Mouse (Mus musculus) forebrain, postnatal 0 days (tissue): ENCODE results near the gene Ptpn14. TPM values are rescaled to one million over a fixed set of nuclear protein-coding genes. Genes with fewer than 3 reads are reported as not detected.
A peak's percentile ranks its signal among the peaks of the same experiment; 100 is the strongest.

ENCODE experiments used
- ATAC-seq: fragments of 200-750 bp; cut with Nextera tagmentation; 2 replicates; pipeline ENCODE4 v1.8.0; 2017; ENCODE audit warnings: mild to moderate bottlenecking, moderate library complexity
- DNase-seq: peaks from one replicate; pipeline ENCODE4 v3.0.0-alpha.2; 2015
- H3K27ac ChIP-seq: fragments of 300-500 bp; sonication (generic); 2 replicates; pipeline ENCODE4 v1.5.1; 2014; ENCODE audit warnings: low read depth, mild to moderate bottlenecking, antibody characterized with exemption, low read length, moderate library complexity, mixed read lengths
- H3K27me3 ChIP-seq: fragments of 300-500 bp; sonication (generic); 2 replicates; pipeline ENCODE4 v1.6.1; 2014; ENCODE audit warnings: mild to moderate bottlenecking, low read length, mixed read lengths; ENCODE audit not compliant: insufficient read depth
- H3K36me3 ChIP-seq: fragments of 300-500 bp; sonication (generic); 2 replicates; pipeline ENCODE4 v1.6.1; 2014; ENCODE audit warnings: mild to moderate bottlenecking, moderate library complexity; ENCODE audit not compliant: insufficient read depth
- H3K4me1 ChIP-seq: fragments of 300-500 bp; sonication (generic); 2 replicates; pipeline ENCODE4 v1.6.1; 2014; ENCODE audit warnings: antibody characterized with exemption; ENCODE audit not compliant: insufficient read depth
- H3K4me2 ChIP-seq: fragments of 300-500 bp; sonication (generic); 2 replicates; pipeline ENCODE4 v1.6.1; 2014; ENCODE audit warnings: low read depth, mild to moderate bottlenecking, moderate library complexity
- H3K4me3 ChIP-seq: fragments of 300-500 bp; sonication (generic); 2 replicates; pipeline ENCODE4 v1.5.1; 2014; ENCODE audit warnings: low read depth, low read length, mixed read lengths
- H3K9ac ChIP-seq: fragments of 300-500 bp; sonication (generic); 2 replicates; pipeline ENCODE4 v1.6.1; 2014; ENCODE audit warnings: mild to moderate bottlenecking
- H3K9me3 ChIP-seq: fragments of 300-500 bp; sonication (generic); 2 replicates; pipeline ENCODE4 v1.6.1; 2016; ENCODE audit warnings: low read length
- CTCF ChIP-seq: sonication (generic); IDR thresholded peaks from 2 replicates; pipeline ENCODE4 v1.5.1; 2016; ENCODE audit warnings: antibody characterized with exemption, control low read depth, low read depth
- WGBS: fragments of 180-500 bp; shearing (Covaris S2); extraction: QIAGEN DNeasy Blood & Tissue Kit; methylation state at CpG from one replicate; pipeline ENCODE4 v1.1.7; 2014; 5-methylcytosine and 5-hydroxymethylcytosine counted together
- polyA plus RNA-seq: library from polyadenylated mRNA; unstranded; fragments of >200 nt; fragmentation: Nextera tagmentation; extraction: Ambion mirVana; gene quantifications from 2 replicates; pipeline ENCODE4 v1.2.1, GENCODE M21; 2015
- total RNA-seq: library from RNA; depleted of rRNA; stranded (reverse); fragments of >200 nt; gene quantifications from 2 replicates; pipeline ENCODE4 v1.2.3, GENCODE M21; 2014

The Ptpn14 gene
- total and polyA plus RNA-seq, 2 experiments from 2014 or later = 0.98 to 3.9 TPM

GRCm38 (mm10) chr1:189750233-189750632, 22.2 kb downstream of the Ptpn14 start:
- 76% methylated on average over 5 of the region's 5 CpGs for WGBS

GRCm38 (mm10) chr1:189752245-189752644, 24.2 kb downstream of the Ptpn14 start:
- H3K27ac ChIP-seq = no peak overlapping the region
- no peak overlapping the region for H3K4me3 ChIP-seq
- H3K36me3 ChIP-seq = no peaks in the 10 kb centered on the region
- no peak for ATAC-seq
- no peaks in the 10 kb centered on the region for H3K9me3 ChIP-seq
- 80% methylated on average over 6 of the region's 6 CpGs for WGBS
- no peaks in the 10 kb centered on the region for H3K27me3 ChIP-seq
- no peak for DNase-seq
- H3K4me2 ChIP-seq = no peak overlapping the region
- no peaks in the 10 kb centered on the region for H3K4me1 ChIP-seq
- TF ChIP-seq CTCF = no peak
- no peak overlapping the region for H3K9ac ChIP-seq

More at GRCm38 (mm10) chr1:189750233-189750632, 22.2 kb downstream of the Ptpn14 start:
- H3K9me3 ChIP-seq = no peaks in the 10 kb centered on the region
- no peaks in the 10 kb centered on the region for H3K4me1 ChIP-seq
- TF ChIP-seq CTCF = no peak
- DNase-seq = no peak
- no peak overlapping the region for H3K27ac ChIP-seq
- ATAC-seq = no peak
- no peak overlapping the region for H3K9ac ChIP-seq
- H3K4me3 ChIP-seq = no peak overlapping the region
- no peaks in the 10 kb centered on the region for H3K36me3 ChIP-seq
- H3K27me3 ChIP-seq = no peaks in the 10 kb centered on the region
- H3K4me2 ChIP-seq = no peak overlapping the region

- Histone ChIP-seq H3K27ac (no peak overlapping the region), H3K36me3 (no peaks in the 10 kb centered on the region), H3K9ac (no peak overlapping the region), H3K27me3 (no peaks in the 10 kb centered on the region), H3K9me3 (no peaks in the 10 kb centered on the region), H3K4me1 (no peaks in the 10 kb centered on the region), H3K4me2 (no peak overlapping the region), H3K4me3 (no peak overlapping the region)
- TF ChIP-seq CTCF = no peak
- WGBS = 56% methylated on average over 8 of the region's 8 CpGs
- DNase-seq (no peak), ATAC-seq (no peak)
These were observed 27.0 kb downstream of the Ptpn14 start for GRCm38 (mm10) chr1:189755072-189755471.

GRCm38 (mm10) chr1:189756306-189757053, 28.4 kb downstream of the Ptpn14 start:
- Histone ChIP-seq H3K9ac (no peak overlapping the region), H3K4me2 (no peak overlapping the region), H3K4me1 (no peaks in the 10 kb centered on the region), H3K27ac (no peak overlapping the region), H3K27me3 (no peaks in the 10 kb centered on the region), H3K36me3 (no peaks in the 10 kb centered on the region), H3K9me3 (no peaks in the 10 kb centered on the region), H3K4me3 (no peak overlapping the region)
- 41% methylated on average over 19 of the region's 19 CpGs for WGBS
- DNase-seq (peak; percentile 39), ATAC-seq (no peak)
- no peak for TF ChIP-seq CTCF

- H3K4me3 ChIP-seq = no peak overlapping the region
- no peak overlapping the region for H3K9ac ChIP-seq
- no peak overlapping the region for H3K4me2 ChIP-seq
- no peaks in the 10 kb centered on the region for H3K9me3 ChIP-seq
- no peaks in the 10 kb centered on the region for H3K36me3 ChIP-seq
- no peaks in the 10 kb centered on the region for H3K27me3 ChIP-seq
- no peaks in the 10 kb centered on the region for H3K4me1 ChIP-seq
- no peak for DNase-seq
- ATAC-seq = no peak
- H3K27ac ChIP-seq = no peak overlapping the region
- TF ChIP-seq CTCF = no peak
- WGBS = 82% methylated on average over 7 of the region's 7 CpGs
These were observed 29.0 kb downstream of the Ptpn14 start for GRCm38 (mm10) chr1:189757054-189757408.

GRCm38 (mm10) chr1:189761581-189762021, 33.5 kb downstream of the Ptpn14 start:
- WGBS = 19% methylated on average over 6 of the region's 6 CpGs
- ATAC-seq (peak; percentile 32; the same call in 1 of the 2 replicates), DNase-seq (no peak)
- Histone ChIP-seq H3K27me3 (no peaks in the 10 kb centered on the region), H3K27ac (no peak overlapping the region), H3K36me3 (no peaks in the 10 kb centered on the region), H3K9me3 (no peaks in the 10 kb centered on the region), H3K4me2 (no peak overlapping the region), H3K9ac (no peak overlapping the region), H3K4me3 (no peak overlapping the region), H3K4me1 (no peaks in the 10 kb centered on the region)
- TF ChIP-seq CTCF = no peak

- no peak for TF ChIP-seq CTCF
- Histone ChIP-seq H3K4me1 (no peaks in the 10 kb centered on the region), H3K27ac (no peak overlapping the region), H3K4me2 (no peak overlapping the region), H3K27me3 (no peaks in the 10 kb centered on the region), H3K9ac (no peak overlapping the region), H3K4me3 (no peak overlapping the region), H3K9me3 (no peaks in the 10 kb centered on the region), H3K36me3 (no peaks in the 10 kb centered on the region)
- DNase-seq (no peak), ATAC-seq (no peak)
- WGBS = 85% methylated on average over 5 of the region's 5 CpGs
These were observed 36.2 kb downstream of the Ptpn14 start for GRCm38 (mm10) chr1:189764258-189764657.
